Mouse (Mus musculus): ENCODE measurements around the gene Cela1.

The Cela1 gene

GRCm38 (mm10) chr15:100670004-100670403 lies 17.7 kb downstream of the Cela1 start:
- DNase-seq (ENCODE audit: low spot score), result no peak

- DNase-seq (ENCODE audit: low spot score), result peak; percentile 47
Observed at GRCm38 (mm10) chr15:100669337-100669736, 18.4 kb downstream of the Cela1 start, which contains the start of gene Bin2. Bin2 (minus strand) TSS chr15:100669553.

- DNase-seq (ENCODE audit: low spot score), result no peak
Observed at GRCm38 (mm10) chr15:100667871-100668545, 19.7 kb downstream of the Cela1 start.

GRCm38 (mm10) chr15:100667420-100667819 lies 20.3 kb downstream of the Cela1 start:
- no peak for DNase-seq (ENCODE audit: low spot score)

GRCm38 (mm10) chr15:100666851-100667250 lies 20.9 kb downstream of the Cela1 start:
- DNase-seq (ENCODE audit: low spot score), result no peak

GRCm38 (mm10) chr15:100666219-100666696 lies 21.5 kb downstream of the Cela1 start:
- no peak for DNase-seq (ENCODE audit: low spot score)

- no peak for DNase-seq (ENCODE audit: low spot score)
Observed at GRCm38 (mm10) chr15:100665411-100666218, 22.1 kb downstream of the Cela1 start.

GRCm38 (mm10) chr15:100664813-100665274 lies 22.9 kb downstream of the Cela1 start:
- DNase-seq (ENCODE audit: low spot score), result no peak

- DNase-seq (ENCODE audit: low spot score), result no peak
Observed at GRCm38 (mm10) chr15:100660805-100661204, 26.9 kb downstream of the Cela1 start.

- DNase-seq (ENCODE audit: low spot score), result no peak
Observed at GRCm38 (mm10) chr15:100660306-100660705, 27.4 kb downstream of the Cela1 start.

- no peak for DNase-seq (ENCODE audit: low spot score)
Observed at GRCm38 (mm10) chr15:100655201-100655600, 32.5 kb downstream of the Cela1 start.

GRCm38 (mm10) chr15:100654271-100654670 lies 33.5 kb downstream of the Cela1 start:
- no peak for DNase-seq (ENCODE audit: low spot score)

GRCm38 (mm10) chr15:100651610-100652009 lies 36.1 kb downstream of the Cela1 start:
- no peak for DNase-seq (ENCODE audit: low spot score)

- DNase-seq (ENCODE audit: low spot score), result no peak
Observed at GRCm38 (mm10) chr15:100650111-100650510, 37.6 kb downstream of the Cela1 start.

GRCm38 (mm10) chr15:100646161-100646560 lies 41.6 kb downstream of the Cela1 start:
- DNase-seq (ENCODE audit: low spot score), result no peak

- DNase-seq (ENCODE audit: low spot score), result no peak
Observed at GRCm38 (mm10) chr15:100642451-100642850, 45.3 kb downstream of the Cela1 start.

- DNase-seq (ENCODE audit: low spot score), result no peak
Observed at GRCm38 (mm10) chr15:100641226-100641810, 46.4 kb downstream of the Cela1 start.

- DNase-seq (ENCODE audit: low spot score), result no peak
Observed at GRCm38 (mm10) chr15:100639972-100640750, 47.6 kb downstream of the Cela1 start.

- no peak for DNase-seq (ENCODE audit: low spot score)
Observed at GRCm38 (mm10) chr15:100637661-100638060, 50.1 kb downstream of the Cela1 start.

GRCm38 (mm10) chr15:100636700-100637501 lies 50.8 kb downstream of the Cela1 start, which contains the start of gene Smagp:
Smagp (minus strand) TSS chr15:100636940.
- no peak for DNase-seq (ENCODE audit: low spot score)

All from c-Kit-positive CD71-positive TER-119-positive erythroid progenitor cells, embryonic 14.5 days (primary cell).